8 mouse cellular contexts compared by ENCODE assay signal in genomic region chrX:136172786-136173185, GRCm38 (mm10). TPM values are rescaled to one million over a fixed set of nuclear protein-coding genes. Genes with fewer than 3 reads are reported as not detected.
DNase-seq lines count a peak whose midpoint lies in the region; ATAC-seq lines count a peak whose summit lies in the region.

No protein-coding gene starts in this region.

- no peak for DNase-seq in heart, postnatal 4 days
- peak; percentile 85 for DNase-seq in midbrain, embryonic 11.5 days (ENCODE audit: low spot score, missing footprints)
- DNase-seq in left cerebral cortex, adult 11 months (ENCODE audit: low spot score) = no peak
- DNase-seq in layer of hippocampus, adult 9-10 months (ENCODE audit: low spot score) = no peak
- DNase-seq in frontal cortex, postnatal 36 days (ENCODE audit: low spot score in 2 of 2) = no peak

- ATAC-seq in heart, embryonic 14.5 days (ENCODE audit: insufficient number of reproducible peaks, insufficient read depth, low FRiP score, low read depth) = no peak
- no peak for ATAC-seq in hindbrain, embryonic 13.5 days (ENCODE audit: low FRiP score)
- no peak for ATAC-seq in midbrain, embryonic 11.5 days (ENCODE audit: low FRiP score)

- no peaks in the 10 kb centered on the region for H3K4me1 ChIP-seq in heart, embryonic 14.5 days (ENCODE audit: control insufficient read depth in 2 of 2, insufficient read depth in 2 of 2, low read length in 2 of 2)
- H3K4me1 ChIP-seq in brown adipose tissue, adult 24 weeks (ENCODE audit: control insufficient read depth, insufficient read depth, insufficient read length, low read length) = no peaks in the 10 kb centered on the region
- peaks cover 4% of the 10 kb centered on the region for H3K4me1 ChIP-seq in hindbrain, embryonic 13.5 days (replicated peaks)
- H3K4me1 ChIP-seq in midbrain, embryonic 11.5 days (ENCODE audit: control insufficient read depth, insufficient read depth, low read length) = no peaks in the 10 kb centered on the region; the same call in 1 of the 2 replicates

- peak overlapping the region; percentile 23 to 63; a peak in 3 of 4 replicates for H3K4me3 ChIP-seq in heart, embryonic 14.5 days (ENCODE audit: control insufficient read depth in 1 of 2, insufficient read depth in 1 of 2, low read depth in 1 of 2, low read length in 2 of 2)
- H3K4me3 ChIP-seq in brown adipose tissue, adult 24 weeks (ENCODE audit: insufficient read depth, low read depth, low read length) = peak overlapping the region; percentile 83
- peak overlapping the region; percentile 53 for H3K4me3 ChIP-seq in hindbrain, embryonic 13.5 days
- H3K4me3 ChIP-seq in midbrain, embryonic 11.5 days (ENCODE audit: low read depth, low read length) = peak overlapping the region; percentile 49

- H3K4me2 ChIP-seq in heart, embryonic 14.5 days (ENCODE audit: low read length) = peak overlapping the region; percentile 70
- peak overlapping the region; percentile 57 for H3K4me2 ChIP-seq in hindbrain, embryonic 13.5 days
- peak overlapping the region; percentile 32 for H3K4me2 ChIP-seq in midbrain, embryonic 11.5 days

- H3K9ac ChIP-seq in heart, embryonic 14.5 days (ENCODE audit: low read length) = peak overlapping the region; percentile 62
- no peak overlapping the region for H3K9ac ChIP-seq in hindbrain, embryonic 13.5 days
- H3K9ac ChIP-seq in midbrain, embryonic 11.5 days (ENCODE audit: low read length) = peak overlapping the region; percentile 48; the same call in 1 of the 2 replicates

- WGBS in heart, embryonic 14.5 days = 34% methylated on average over 10 of the region's 10 CpGs
- WGBS in hindbrain, embryonic 13.5 days = 21% methylated on average over 10 of the region's 10 CpGs
- 30% methylated on average over 10 of the region's 10 CpGs for WGBS in midbrain, embryonic 11.5 days

- no peaks in the 10 kb centered on the region for H3K27me3 ChIP-seq in heart, embryonic 14.5 days (ENCODE audit: control insufficient read depth, insufficient read depth, low read length)
- H3K27me3 ChIP-seq in hindbrain, embryonic 13.5 days = 0 out of 2 replicates have a peak, but pooled peaks cover 5% of the 10 kb centered on the region
- H3K27me3 ChIP-seq in midbrain, embryonic 11.5 days (ENCODE audit: control insufficient read depth, insufficient read depth, low read length) = no peaks in the 10 kb centered on the region

- H3K27ac ChIP-seq in heart, embryonic 14.5 days (replicated peaks in 1 of 2; ENCODE audit: control insufficient read depth in 1 of 2, insufficient read depth in 1 of 2, low read depth in 2 of 2, low read length in 2 of 2) = peak overlapping the region; percentile 79 to 92
- no peak overlapping the region for H3K27ac ChIP-seq in brown adipose tissue, adult 24 weeks (replicated peaks; ENCODE audit: low read depth, low read length)
- H3K27ac ChIP-seq in hindbrain, embryonic 13.5 days = peak overlapping the region; percentile 84
- H3K27ac ChIP-seq in midbrain, embryonic 11.5 days (ENCODE audit: low read depth, low read length) = peak overlapping the region; percentile 28; the same call in 1 of the 2 replicates

- peaks cover 14% of the 10 kb centered on the region; the same call in 1 of the 2 replicates for H3K36me3 ChIP-seq in heart, embryonic 14.5 days (ENCODE audit: control insufficient read depth, insufficient read depth, low read length)
- H3K36me3 ChIP-seq in hindbrain, embryonic 13.5 days = no peaks in the 10 kb centered on the region
- H3K36me3 ChIP-seq in midbrain, embryonic 11.5 days (ENCODE audit: control insufficient read depth, insufficient read depth, low read length) = no peaks in the 10 kb centered on the region

- no peaks in the 10 kb centered on the region for H3K9me3 ChIP-seq in heart, embryonic 14.5 days (ENCODE audit: control insufficient read depth, low read length)
- no peaks in the 10 kb centered on the region for H3K9me3 ChIP-seq in hindbrain, embryonic 13.5 days
- H3K9me3 ChIP-seq in midbrain, embryonic 11.5 days (ENCODE audit: control insufficient read depth, low read length) = no peaks in the 10 kb centered on the region

RNA-seq across cellular contexts. Expression of gene Tceal8, which starts 0.6 kb away (rescaled TPM):
- polyA plus RNA-seq in heart, embryonic 14.5 days (2014; fragmentation: Nextera tagmentation; extraction: Ambion mirVana) = 263 and 279 TPM in 2 replicates
- 100 to 1,000 TPM; 103 to 119 TPM for total RNA-seq in heart, postnatal 4 days (2021)
- polyA plus RNA-seq in brown adipose tissue, adult 24 weeks (2012; ENCODE audit: insufficient read depth, insufficient read length, missing spikeins) = 36.9 and 44.8 TPM in 2 replicates
- 141 and 144 TPM in 2 replicates for polyA plus RNA-seq in hindbrain, embryonic 13.5 days (2015; fragmentation: Nextera tagmentation; extraction: Ambion mirVana)
- polyA plus RNA-seq in midbrain, embryonic 11.5 days (2014; fragmentation: Nextera tagmentation; extraction: Ambion mirVana) = 214 and 243 TPM in 2 replicates

RNA-seq across cellular contexts. Expression of gene Tceal5, which starts 30.9 kb away (rescaled TPM):
- polyA plus RNA-seq in heart, embryonic 14.5 days (2014; fragmentation: Nextera tagmentation; extraction: Ambion mirVana) = 5.6 and 6.9 TPM in 2 replicates
- total RNA-seq in heart, postnatal 4 days (2021) = 10 to 100 TPM; 18.0 to 23.2 TPM
- polyA plus RNA-seq in brown adipose tissue, adult 24 weeks (2012; ENCODE audit: insufficient read depth, insufficient read length, missing spikeins) = 1.3 TPM in 1 of 2 replicates, not detected in the other
- polyA plus RNA-seq in hindbrain, embryonic 13.5 days (2015; fragmentation: Nextera tagmentation; extraction: Ambion mirVana) = 24.5 and 28.4 TPM in 2 replicates
- 1.8 and 2.6 TPM in 2 replicates for polyA plus RNA-seq in midbrain, embryonic 11.5 days (2014; fragmentation: Nextera tagmentation; extraction: Ambion mirVana)

RNA-seq across cellular contexts. Expression of gene Bex4, which starts 34.0 kb away (rescaled TPM):
- polyA plus RNA-seq in heart, embryonic 14.5 days (2014; fragmentation: Nextera tagmentation; extraction: Ambion mirVana) = 215 and 217 TPM in 2 replicates
- 10 to 100 TPM; 47.1 to 56.8 TPM for total RNA-seq in heart, postnatal 4 days (2021)
- polyA plus RNA-seq in brown adipose tissue, adult 24 weeks (2012; ENCODE audit: insufficient read depth, insufficient read length, missing spikeins) = not detected in 2 replicates
- polyA plus RNA-seq in hindbrain, embryonic 13.5 days (2015; fragmentation: Nextera tagmentation; extraction: Ambion mirVana) = 107 and 114 TPM in 2 replicates
- polyA plus RNA-seq in midbrain, embryonic 11.5 days (2014; fragmentation: Nextera tagmentation; extraction: Ambion mirVana) = 97.9 and 102 TPM in 2 replicates

RNA-seq across cellular contexts. Expression of gene Tceal7, which starts 41.8 kb away (rescaled TPM):
- 16.0 and 16.7 TPM in 2 replicates for polyA plus RNA-seq in heart, embryonic 14.5 days (2014; fragmentation: Nextera tagmentation; extraction: Ambion mirVana)
- total RNA-seq in heart, postnatal 4 days (2021) = 10 to 100 TPM; 24.0 to 86.2 TPM
- 1.2 and 1.6 TPM in 2 replicates for polyA plus RNA-seq in brown adipose tissue, adult 24 weeks (2012; ENCODE audit: insufficient read depth, insufficient read length, missing spikeins)
- 1.4 and 2.5 TPM in 2 replicates for polyA plus RNA-seq in hindbrain, embryonic 13.5 days (2015; fragmentation: Nextera tagmentation; extraction: Ambion mirVana)
- polyA plus RNA-seq in midbrain, embryonic 11.5 days (2014; fragmentation: Nextera tagmentation; extraction: Ambion mirVana) = 0.81 and 1.0 TPM in 2 replicates

RNA-seq across cellular contexts. Expression of gene Bex1, which starts 42.5 kb away (rescaled TPM):
- 232 and 239 TPM in 2 replicates for polyA plus RNA-seq in heart, embryonic 14.5 days (2014; fragmentation: Nextera tagmentation; extraction: Ambion mirVana)
- total RNA-seq in heart, postnatal 4 days (2021) = 100 to 1,000 TPM; 145 to 157 TPM
- polyA plus RNA-seq in brown adipose tissue, adult 24 weeks (2012; ENCODE audit: insufficient read depth, insufficient read length, missing spikeins) = not detected in 2 replicates
- polyA plus RNA-seq in hindbrain, embryonic 13.5 days (2015; fragmentation: Nextera tagmentation; extraction: Ambion mirVana) = 199 and 209 TPM in 2 replicates
- 109 and 129 TPM in 2 replicates for polyA plus RNA-seq in midbrain, embryonic 11.5 days (2014; fragmentation: Nextera tagmentation; extraction: Ambion mirVana)

Comparison
In these comparisons a context has a peak if more than half of its experiments do, and no peak if none do; other contexts are left out.
1. RNA of gene Bex4, which starts 34.0 kb away (polyA plus RNA-seq): 215 to 217 TPM in heart, embryonic 14.5 days, 107 to 114 TPM in hindbrain, embryonic 13.5 days and 97.9 to 102 TPM in midbrain, embryonic 11.5 days; not detected in brown adipose tissue, adult 24 weeks; every median in the first group is over 10 times any median in the second.
2. Peak in every context shown above with its lines, with median percentiles within 50 percentile points of each other: H3K4me2 ChIP-seq and H3K4me3 ChIP-seq.